Comparison of ENCODE assay signal across 19 mouse cellular contexts in the genomic region with DNA sequence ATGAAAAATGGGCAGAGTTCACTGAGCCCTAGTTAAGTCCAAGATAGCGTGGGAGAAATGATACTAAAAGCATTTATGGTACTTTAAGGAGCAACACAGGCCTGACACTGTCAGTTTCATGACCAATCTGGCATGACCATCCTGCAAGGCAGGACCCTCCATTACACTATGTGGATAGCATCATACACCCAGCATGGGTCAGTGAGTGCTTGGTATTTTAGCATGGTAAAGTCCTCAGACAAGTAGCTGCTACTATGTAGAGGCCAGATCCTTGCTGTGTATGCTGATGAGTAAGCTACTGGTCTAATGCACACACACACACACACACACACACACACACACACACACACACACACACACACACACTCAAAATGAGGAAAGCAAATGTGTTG.
"Had no signal": no experiment of that assay in that cellular context is flagged by ENCODE, and none has a peak within 500 bp of the region (broad histone marks: within the 10 kb centered on the region; RNA-seq: fewer than 3 reads in every experiment).

No protein-coding gene starts in this region.

- H3K4me1 ChIP-seq: heart, embryonic 13.5 days; heart, embryonic 15.5 days; limb, embryonic 13.5 days; limb, embryonic 15.5 days; liver, embryonic 12.5 days had no signal

- H3K27me3 ChIP-seq: heart, embryonic 13.5 days; heart, embryonic 15.5 days; limb, embryonic 13.5 days; limb, embryonic 15.5 days; liver, embryonic 12.5 days had no signal

- ATAC-seq: forebrain, postnatal 0 days; hindbrain, postnatal 0 days; intestine, embryonic 16.5 days; liver, embryonic 12.5 days had no signal

- H3K36me3 ChIP-seq: heart, embryonic 13.5 days; heart, embryonic 15.5 days; limb, embryonic 13.5 days; limb, embryonic 15.5 days; liver, embryonic 12.5 days had no signal

- H3K4me3 ChIP-seq: heart, adult 2 months; heart, embryonic 13.5 days; heart, embryonic 15.5 days; limb, embryonic 13.5 days; limb, embryonic 15.5 days; liver, embryonic 12.5 days had no signal

- DNase-seq: forebrain, postnatal 0 days; gastrocnemius, postnatal 14 days; gastrocnemius, postnatal 36 days; heart, adult 2 months; heart, postnatal 14 days; heart, postnatal 36 days; layer of hippocampus, adult 9-11 months; layer of hippocampus, postnatal 36 days; left cerebral cortex, postnatal 4 days had no signal

- H3K4me2 ChIP-seq: heart, embryonic 11.5 days; heart, embryonic 13.5 days; heart, embryonic 15.5 days; hindbrain, embryonic 14.5 days; limb, embryonic 13.5 days; limb, embryonic 15.5 days; liver, embryonic 12.5 days had no signal

- H3K9me3 ChIP-seq: heart, embryonic 13.5 days; heart, embryonic 15.5 days; limb, embryonic 13.5 days; limb, embryonic 15.5 days; liver, embryonic 12.5 days had no signal

- H3K9ac ChIP-seq: forebrain, postnatal 0 days; heart, embryonic 13.5 days; heart, embryonic 15.5 days; hindbrain, embryonic 14.5 days; limb, embryonic 13.5 days; limb, embryonic 15.5 days; liver, embryonic 12.5 days; liver, embryonic 14.5 days had no signal

- H3K27ac ChIP-seq: heart, adult 2 months; heart, embryonic 13.5 days; heart, embryonic 15.5 days; hindbrain, embryonic 14.5 days; hindbrain, postnatal 0 days; limb, embryonic 13.5 days; limb, embryonic 15.5 days; liver, embryonic 12.5 days; liver, embryonic 14.5 days had no signal
